Mouse (Mus musculus): ENCODE measurements around the gene Cbr1. TPM values are rescaled to one million over a fixed set of nuclear protein-coding genes. Genes with fewer than 3 reads are reported as not detected.

The Cbr1 gene
- total and polyA plus RNA-seq, 3 experiments = 21.6 to 46.9 (median 23.4) TPM

DNA sequence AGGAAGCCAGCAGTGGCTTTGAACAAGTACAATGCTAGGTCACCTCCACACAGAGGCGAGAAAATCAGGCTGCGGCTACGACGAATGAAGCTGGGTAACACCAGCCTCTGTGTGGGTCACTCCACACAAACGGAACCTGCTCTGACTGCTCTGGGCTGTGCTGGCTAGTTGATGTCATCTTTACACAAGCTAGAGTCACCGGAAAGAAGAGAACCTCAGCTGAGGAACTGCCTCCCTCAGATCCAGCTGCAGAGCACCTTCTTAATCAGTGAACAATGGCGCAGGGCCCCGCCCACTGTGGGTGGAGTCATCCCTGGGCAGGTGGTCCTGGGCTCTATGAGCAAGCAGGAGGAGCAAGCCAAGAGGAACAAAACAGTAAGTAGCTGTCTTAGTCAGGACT lies 19.3 kb upstream of the Cbr1 start:
- Histone ChIP-seq H3K36me3 (replicated peaks) (peaks cover 63% of the 10 kb centered on the region), H3K4me1 (ENCODE audit: insufficient read depth, low read depth, low read length) (no peaks in the 10 kb centered on the region), H3K4me3 (ENCODE audit: low read depth, low read length) (no peak overlapping the region), H3K9me3 (replicated peaks) (no peaks in the 10 kb centered on the region), H3K27me3 (ENCODE audit: insufficient read depth, low read length) (no peaks in the 10 kb centered on the region)
- no peak for ATAC-seq (ENCODE audit: extremely low read depth, insufficient number of reproducible peaks, low FRiP score, poor library complexity, severe bottlenecking)
- DNase-seq (ENCODE audit: low spot score) = no peak
- TF ChIP-seq TAL1 (conservative IDR thresholded peaks at IDR 0.05; ENCODE audit: low read depth, low read length) (no peak), GATA1 (IDR thresholded peaks at IDR 0.05; ENCODE audit: borderline replicate concordance, low read length) (no peak), POLR2AphosphoS5 (IDR thresholded peaks at IDR 0.05; ENCODE audit: insufficient replicate concordance, low read depth, low read length) (no peak), CTCF (IDR thresholded peaks at IDR 0.05; ENCODE audit: low read depth, low read length) (no peak)

- ATAC-seq (ENCODE audit: extremely low read depth, insufficient number of reproducible peaks, low FRiP score, poor library complexity, severe bottlenecking) (no peak), DNase-seq (ENCODE audit: low spot score) (no peak)
- TF ChIP-seq CTCF (IDR thresholded peaks at IDR 0.05; ENCODE audit: low read depth, low read length) (no peak), GATA2 (IDR thresholded peaks at IDR 0.05; ENCODE audit: borderline replicate concordance, low read depth, low read length) (no peak)
- Histone ChIP-seq H3K36me3 (replicated peaks) (peaks cover 71% of the 10 kb centered on the region), H3K27me3 (ENCODE audit: insufficient read depth, low read length) (no peaks in the 10 kb centered on the region), H3K9me3 (replicated peaks) (no peaks in the 10 kb centered on the region), H3K4me3 (ENCODE audit: low read depth, low read length) (no peak overlapping the region), H3K4me1 (ENCODE audit: insufficient read depth, low read depth, low read length) (no peaks in the 10 kb centered on the region)
Measured at GRCm38 (mm10) chr16:93588281-93588680, 17.4 kb upstream of the Cbr1 start.

GRCm38 (mm10) chr16:93590915-93591314 lies 14.7 kb upstream of the Cbr1 start:
- ATAC-seq (ENCODE audit: extremely low read depth, insufficient number of reproducible peaks, low FRiP score, poor library complexity, severe bottlenecking) = no peak

GRCm38 (mm10) chr16:93591450-93592430 lies 13.9 kb upstream of the Cbr1 start:
- DNase-seq (ENCODE audit: low spot score) = no peak
- Histone ChIP-seq H3K4me1 (ENCODE audit: insufficient read depth, low read depth, low read length) (no peaks in the 10 kb centered on the region), H3K9me3 (replicated peaks) (no peaks in the 10 kb centered on the region), H3K36me3 (replicated peaks) (peaks cover 68% of the 10 kb centered on the region), H3K4me3 (ENCODE audit: low read depth, low read length) (no peak overlapping the region), H3K27me3 (ENCODE audit: insufficient read depth, low read length) (no peaks in the 10 kb centered on the region)
- ATAC-seq (ENCODE audit: extremely low read depth, insufficient number of reproducible peaks, low FRiP score, poor library complexity, severe bottlenecking) = no peak
- TF ChIP-seq TAL1 (conservative IDR thresholded peaks at IDR 0.05; ENCODE audit: low read depth, low read length) = no peak
- no peak for TF ChIP-seq GATA1 (IDR thresholded peaks at IDR 0.05; ENCODE audit: borderline replicate concordance, low read length)
- no peak for TF ChIP-seq POLR2AphosphoS5 (IDR thresholded peaks at IDR 0.05; ENCODE audit: insufficient replicate concordance, low read depth, low read length)
- TF ChIP-seq GATA2 (IDR thresholded peaks at IDR 0.05; ENCODE audit: borderline replicate concordance, low read depth, low read length) = no peak
- TF ChIP-seq CTCF (IDR thresholded peaks at IDR 0.05; ENCODE audit: low read depth, low read length) = no peak

More at GRCm38 (mm10) chr16:93590915-93591314, 14.7 kb upstream of the Cbr1 start:
- no peak for DNase-seq (ENCODE audit: low spot score)
- H3K36me3 ChIP-seq (replicated peaks) = peaks cover 67% of the 10 kb centered on the region
- no peaks in the 10 kb centered on the region for H3K4me1 ChIP-seq (ENCODE audit: insufficient read depth, low read depth, low read length)
- no peaks in the 10 kb centered on the region for H3K9me3 ChIP-seq (replicated peaks)
- TF ChIP-seq GATA2 (IDR thresholded peaks at IDR 0.05; ENCODE audit: borderline replicate concordance, low read depth, low read length) (no peak), POLR2AphosphoS5 (IDR thresholded peaks at IDR 0.05; ENCODE audit: insufficient replicate concordance, low read depth, low read length) (no peak), TAL1 (conservative IDR thresholded peaks at IDR 0.05; ENCODE audit: low read depth, low read length) (no peak), GATA1 (IDR thresholded peaks at IDR 0.05; ENCODE audit: borderline replicate concordance, low read length) (no peak), CTCF (IDR thresholded peaks at IDR 0.05; ENCODE audit: low read depth, low read length) (no peak)
- no peaks in the 10 kb centered on the region for H3K27me3 ChIP-seq (ENCODE audit: insufficient read depth, low read length)
- no peak overlapping the region for H3K4me3 ChIP-seq (ENCODE audit: low read depth, low read length)

GRCm38 (mm10) chr16:93592711-93593110 lies 12.9 kb upstream of the Cbr1 start:
- ATAC-seq (ENCODE audit: extremely low read depth, insufficient number of reproducible peaks, low FRiP score, poor library complexity, severe bottlenecking) (no peak), DNase-seq (ENCODE audit: low spot score) (no peak)
- TF ChIP-seq GATA2 (IDR thresholded peaks at IDR 0.05; ENCODE audit: borderline replicate concordance, low read depth, low read length) (no peak), POLR2AphosphoS5 (IDR thresholded peaks at IDR 0.05; ENCODE audit: insufficient replicate concordance, low read depth, low read length) (no peak), GATA1 (IDR thresholded peaks at IDR 0.05; ENCODE audit: borderline replicate concordance, low read length) (no peak), TAL1 (conservative IDR thresholded peaks at IDR 0.05; ENCODE audit: low read depth, low read length) (no peak), CTCF (IDR thresholded peaks at IDR 0.05; ENCODE audit: low read depth, low read length) (no peak)
- Histone ChIP-seq H3K9me3 (replicated peaks) (no peaks in the 10 kb centered on the region), H3K36me3 (replicated peaks) (peaks cover 71% of the 10 kb centered on the region), H3K4me3 (ENCODE audit: low read depth, low read length) (no peak overlapping the region), H3K4me1 (ENCODE audit: insufficient read depth, low read depth, low read length) (no peaks in the 10 kb centered on the region), H3K27me3 (ENCODE audit: insufficient read depth, low read length) (no peaks in the 10 kb centered on the region)

GRCm38 (mm10) chr16:93593406-93593805 lies 12.2 kb upstream of the Cbr1 start:
- Histone ChIP-seq H3K4me3 (ENCODE audit: low read depth, low read length) (no peak overlapping the region), H3K27me3 (ENCODE audit: insufficient read depth, low read length) (no peaks in the 10 kb centered on the region), H3K36me3 (replicated peaks) (peaks cover 72% of the 10 kb centered on the region), H3K4me1 (ENCODE audit: insufficient read depth, low read depth, low read length) (no peaks in the 10 kb centered on the region), H3K9me3 (replicated peaks) (no peaks in the 10 kb centered on the region)
- ATAC-seq (ENCODE audit: extremely low read depth, insufficient number of reproducible peaks, low FRiP score, poor library complexity, severe bottlenecking) (no peak), DNase-seq (ENCODE audit: low spot score) (no peak)
- TF ChIP-seq CTCF (IDR thresholded peaks at IDR 0.05; ENCODE audit: low read depth, low read length) (no peak), TAL1 (conservative IDR thresholded peaks at IDR 0.05; ENCODE audit: low read depth, low read length) (no peak), GATA2 (IDR thresholded peaks at IDR 0.05; ENCODE audit: borderline replicate concordance, low read depth, low read length) (no peak), POLR2AphosphoS5 (IDR thresholded peaks at IDR 0.05; ENCODE audit: insufficient replicate concordance, low read depth, low read length) (no peak), GATA1 (IDR thresholded peaks at IDR 0.05; ENCODE audit: borderline replicate concordance, low read length) (no peak)

Data from G1E (cell line).